Mouse (Mus musculus) E14TG2a.4 (cell line): ENCODE results near the gene Simc1.

Experiments
- H3K27me3 ChIP-seq: 2 replicates; pipeline ENCODE4 v1.6.1; 2014; ENCODE audit warnings: low read length, control low read depth; ENCODE audit not compliant: insufficient read depth
- H3K36me3 ChIP-seq: 2 replicates; pipeline ENCODE4 v1.6.1; 2014; ENCODE audit warnings: low read length, control low read depth; ENCODE audit not compliant: insufficient read depth
- H3K4me1 ChIP-seq: replicated peaks from 2 replicates; pipeline ENCODE4 v1.6.1; 2014; ENCODE audit warnings: low read depth, low read length, control low read depth
- H3K4me3 ChIP-seq: replicated peaks from 2 replicates; pipeline ENCODE4 v1.5.1; 2014; ENCODE audit warnings: mild to moderate bottlenecking, low read length
- H3K9me3 ChIP-seq: 2 replicates; pipeline ENCODE4 v1.6.1; 2014; ENCODE audit warnings: low read length, control low read depth
- CTCF ChIP-seq: conservative IDR thresholded peaks from 2 replicates; pipeline ENCODE4 v1.5.1; 2014; ENCODE audit warnings: low read length
- NANOG ChIP-seq: IDR thresholded peaks from 2 replicates; pipeline ENCODE4 v1.6.1; 2014; ENCODE audit warnings: borderline replicate concordance, low read length, mixed read lengths
- POU5F1 ChIP-seq: IDR thresholded peaks from 2 replicates; pipeline ENCODE4 v1.6.1; 2014; ENCODE audit warnings: low read length, borderline replicate concordance

Gene Simc1

GRCm38 (mm10) chr13:54559656-54560055 lies 56.1 kb downstream of the Simc1 start:
- TF ChIP-seq CTCF (no peak), POU5F1 (no peak), NANOG (no peak)
- Histone ChIP-seq H3K9me3 (no peaks in the 10 kb centered on the region), H3K36me3 (peaks cover 91% of the 10 kb centered on the region), H3K27me3 (no peaks in the 10 kb centered on the region), H3K4me1 (peaks cover 47% of the 10 kb centered on the region), H3K4me3 (no peak overlapping the region)

GRCm38 (mm10) chr13:54560608-54561007 lies 57.0 kb downstream of the Simc1 start:
- H3K4me3 ChIP-seq: no peak overlapping the region
- no peaks in the 10 kb centered on the region for H3K9me3 ChIP-seq

GRCm38 (mm10) chr13:54562562-54562961 lies 59.0 kb downstream of the Simc1 start:
- TF ChIP-seq POU5F1 (no peak), CTCF (no peak), NANOG (no peak)
- Histone ChIP-seq H3K4me1 (peaks cover 63% of the 10 kb centered on the region), H3K4me3 (no peak overlapping the region), H3K27me3 (no peaks in the 10 kb centered on the region), H3K9me3 (no peaks in the 10 kb centered on the region), H3K36me3 (peaks cover 63% of the 10 kb centered on the region)

More at GRCm38 (mm10) chr13:54560608-54561007, 57.0 kb downstream of the Simc1 start:
- Histone ChIP-seq H3K36me3 (peaks cover 82% of the 10 kb centered on the region), H3K4me1 (peaks cover 50% of the 10 kb centered on the region), H3K27me3 (no peaks in the 10 kb centered on the region)
- TF ChIP-seq NANOG (no peak), CTCF (no peak), POU5F1 (no peak)

GRCm38 (mm10) chr13:54564232-54565200 lies 60.9 kb downstream of the Simc1 start:
- Histone ChIP-seq H3K4me3 (peak overlapping the region; percentile 99), H3K4me1 (peaks cover 74% of the 10 kb centered on the region), H3K9me3 (no peaks in the 10 kb centered on the region), H3K36me3 (peaks cover 43% of the 10 kb centered on the region), H3K27me3 (no peaks in the 10 kb centered on the region)
- TF ChIP-seq CTCF (no peak), NANOG (no peak), POU5F1 (no peak)

GRCm38 (mm10) chr13:54565201-54565581 lies 61.6 kb downstream of the Simc1 start, which contains the start of gene 4833439L19Rik:
Gene 4833439L19Rik, minus strand, starts transcription at chr13:54565435.
- Histone ChIP-seq H3K9me3 (no peaks in the 10 kb centered on the region), H3K36me3 (peaks cover 36% of the 10 kb centered on the region), H3K4me3 (peak within 1 kb of the TSS; percentile 99), H3K27me3 (no peaks in the 10 kb centered on the region), H3K4me1 (peaks cover 71% of the 10 kb centered on the region)
- TF ChIP-seq POU5F1: no peak
- no peak for TF ChIP-seq CTCF
- TF ChIP-seq NANOG: no peak

- Histone ChIP-seq H3K4me3 (peak overlapping the region; percentile 99), H3K36me3 (peaks cover 30% of the 10 kb centered on the region), H3K27me3 (no peaks in the 10 kb centered on the region), H3K4me1 (peaks cover 73% of the 10 kb centered on the region), H3K9me3 (no peaks in the 10 kb centered on the region)
- TF ChIP-seq NANOG (0 out of 2 replicates have a peak, but pooled peaks have one; percentile 44), CTCF (peak; percentile 78), POU5F1 (no peak)
These were observed 62.2 kb downstream of the Simc1 start for GRCm38 (mm10) chr13:54565594-54566345.

- TF ChIP-seq CTCF: no peak
- no peak for TF ChIP-seq NANOG
- no peak for TF ChIP-seq POU5F1
- H3K4me1 ChIP-seq: peaks cover 65% of the 10 kb centered on the region
- peaks cover under 1% of the 10 kb centered on the region; the same call in 1 of the 2 replicates for H3K27me3 ChIP-seq
- peak overlapping the region; percentile 49 for H3K4me3 ChIP-seq
- no peaks in the 10 kb centered on the region for H3K9me3 ChIP-seq
- peaks cover 5% of the 10 kb centered on the region; the same call in 1 of the 2 replicates for H3K36me3 ChIP-seq
These were observed 64.8 kb downstream of the Simc1 start for GRCm38 (mm10) chr13:54568380-54568779.

- Histone ChIP-seq H3K4me3 (no peak overlapping the region), H3K36me3 (no peaks in the 10 kb centered on the region), H3K4me1 (peaks cover 63% of the 10 kb centered on the region), H3K9me3 (no peaks in the 10 kb centered on the region), H3K27me3 (peaks cover 6% of the 10 kb centered on the region)
- no peak for TF ChIP-seq NANOG
- TF ChIP-seq POU5F1: no peak
- no peak for TF ChIP-seq CTCF
These were observed 65.7 kb downstream of the Simc1 start for GRCm38 (mm10) chr13:54569282-54569681.
